Mouse (Mus musculus) bone marrow macrophage, adult 2 months (primary cell): Measurements from ENCODE around the gene Taf1a.

ENCODE experiments used
- CTCF ChIP-seq: IDR thresholded peaks from 2 replicates; pipeline ENCODE4 v1.5.1; 2012; ENCODE audit warnings: low read depth, mild to moderate bottlenecking, low read length, moderate library complexity
- POLR2A ChIP-seq: IDR thresholded peaks from 2 replicates; pipeline ENCODE4 v1.6.1; 2012; ENCODE audit warnings: mild to moderate bottlenecking, low read depth, low read length, borderline replicate concordance

- TF ChIP-seq CTCF (no peak), POLR2A (no peak)
These were observed 25.4 kb downstream of the Taf1a start for GRCm38 (mm10) chr1:183414081-183414727.
